Mouse (Mus musculus) WW6 (cell line): ENCODE data around the gene Smap2.

Experiments used
- DNase-seq: peaks from one replicate; pipeline ENCODE4 v3.0.0-alpha.2; 2013; ENCODE audit warnings: low read depth, low spot score

Smap2 gene

DNA sequence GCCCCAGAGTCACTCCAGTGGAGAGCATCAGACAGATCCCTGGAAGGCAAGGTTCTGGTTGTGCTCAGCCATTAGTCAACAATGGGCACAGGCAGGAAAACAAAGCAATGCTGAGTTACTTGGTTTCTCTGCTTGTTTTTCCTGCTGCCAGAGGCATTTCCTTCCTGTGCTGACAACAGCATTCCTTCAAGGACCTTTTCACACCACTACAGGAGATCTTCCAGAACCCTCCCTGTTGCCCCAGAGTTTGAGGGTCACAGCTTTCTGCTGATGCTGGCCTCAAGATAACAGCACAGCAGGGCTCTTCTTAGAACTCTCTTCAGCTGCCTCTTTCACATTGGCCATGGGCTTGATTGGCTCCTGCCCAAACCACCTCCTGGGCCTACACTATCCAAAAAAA lies 4.9 kb upstream of the Smap2 start:
- no peak for DNase-seq

DNA sequence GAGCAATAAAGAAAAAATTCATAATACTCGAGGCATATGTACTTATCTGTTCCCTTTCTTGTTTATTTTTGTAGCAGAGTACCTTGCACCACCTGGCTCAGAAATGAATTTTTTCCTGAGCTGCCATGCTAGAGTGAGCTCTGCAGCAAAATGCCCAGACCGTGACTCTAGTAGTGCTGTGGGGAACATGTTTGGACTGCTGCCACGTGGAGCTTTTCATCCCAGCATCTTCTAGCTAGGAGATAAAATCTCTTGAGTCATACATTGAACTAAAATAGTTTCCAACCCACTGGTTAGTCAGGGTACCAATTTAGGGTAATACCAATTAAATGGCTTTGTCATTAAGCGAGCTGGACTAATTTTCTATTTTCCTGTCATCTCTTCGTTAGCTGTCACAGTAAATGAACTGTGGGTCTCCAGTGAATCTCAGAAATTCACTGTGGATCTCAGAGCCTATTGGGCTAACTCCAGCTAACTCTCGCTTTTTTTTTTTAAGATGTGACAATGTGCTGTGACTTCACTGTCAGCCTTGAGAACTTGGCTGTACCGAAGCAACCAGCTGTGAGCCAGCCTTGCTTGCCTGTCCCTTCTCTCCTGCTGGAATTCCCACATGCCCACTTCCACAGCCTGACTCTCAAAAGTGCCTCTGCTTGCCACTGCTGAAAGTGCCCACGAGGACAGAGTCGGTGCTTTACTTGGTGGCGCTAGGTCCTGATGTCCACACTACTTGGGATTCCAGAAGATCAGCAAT lies 3.2 kb upstream of the Smap2 start:
- DNase-seq: no peak

- DNase-seq: no peak
These were observed 1.2 kb upstream of the Smap2 start for GRCm38 (mm10) chr4:121018250-121018649.

GRCm38 (mm10) chr4:121016021-121016898 lies 787 bp downstream of the Smap2 start:
- DNase-seq: no peak

DNA sequence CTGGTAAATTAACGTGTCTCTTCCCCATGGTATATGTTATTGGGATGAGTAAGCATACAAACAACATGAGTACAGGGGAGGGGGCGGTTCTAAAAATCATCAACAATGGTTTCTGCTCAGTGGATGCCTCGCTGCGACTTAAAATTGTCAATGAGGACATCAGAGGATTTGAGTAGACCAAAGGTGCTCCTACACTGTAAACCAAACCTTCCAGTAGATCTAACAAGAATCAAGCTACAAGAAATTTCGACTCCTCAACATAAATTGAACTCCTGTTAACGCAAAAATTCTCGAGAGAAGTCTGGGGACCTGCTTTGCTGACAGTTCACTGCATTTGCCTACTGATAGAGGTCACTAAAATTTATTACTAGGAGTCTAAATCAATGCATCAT lies 1.8 kb downstream of the Smap2 start:
- no peak for DNase-seq

GRCm38 (mm10) chr4:121014594-121015267 lies 2.3 kb downstream of the Smap2 start:
- no peak for DNase-seq

DNA sequence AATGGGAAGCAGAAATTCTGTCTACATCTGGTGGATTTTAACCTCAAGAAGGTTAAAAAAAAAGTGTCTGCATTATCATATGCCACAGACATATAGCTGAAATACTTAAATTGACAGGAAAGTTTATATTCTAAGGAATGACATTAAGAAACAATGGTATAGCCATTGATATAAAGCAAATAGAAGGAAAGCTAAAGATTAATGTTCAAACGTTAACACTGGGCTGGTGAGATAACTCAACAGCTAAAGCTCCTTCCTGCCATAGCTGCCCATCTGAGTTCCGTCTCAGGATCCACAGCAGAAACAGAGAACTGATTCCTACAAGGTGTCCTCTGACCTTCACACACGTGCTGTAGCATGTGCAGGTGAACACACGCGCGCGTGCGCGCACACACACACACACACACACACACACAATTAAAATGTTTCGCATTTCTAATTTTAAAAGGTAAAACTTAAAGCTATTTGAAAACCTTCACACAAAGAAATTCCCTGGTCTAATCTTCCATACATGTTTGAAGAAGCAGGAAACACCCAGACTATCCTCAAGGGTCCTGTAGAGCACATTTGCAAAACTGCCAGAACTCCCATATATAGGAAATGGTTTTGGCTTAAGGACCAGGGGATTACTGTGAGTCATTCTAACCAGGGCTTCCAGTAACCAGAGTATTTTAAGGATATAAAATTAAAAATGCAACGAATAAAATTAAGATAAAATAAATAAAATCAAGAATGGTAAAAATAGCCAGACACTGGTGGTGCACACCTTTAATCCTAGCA lies 6.1 kb downstream of the Smap2 start:
- DNase-seq: no peak

DNA sequence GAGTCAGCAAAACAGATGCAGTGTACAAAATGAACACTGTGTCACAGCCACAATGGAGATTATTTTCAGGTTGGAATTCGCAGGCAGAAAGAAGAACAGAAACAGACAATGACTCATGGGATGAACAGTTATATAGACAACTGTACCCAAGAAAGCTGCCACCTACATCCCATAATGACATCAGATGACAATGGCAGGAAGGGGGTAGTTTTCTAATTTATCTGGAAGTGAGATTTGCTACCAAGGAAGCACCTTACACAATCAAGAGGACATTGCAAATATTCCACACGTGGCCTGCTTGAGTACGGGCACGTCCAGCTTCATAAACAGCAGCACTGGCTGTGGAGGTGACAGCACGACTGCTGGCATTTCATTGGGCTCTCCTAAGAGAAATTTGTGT lies 7.9 kb downstream of the Smap2 start:
- no peak for DNase-seq

- no peak for DNase-seq
These were observed 8.8 kb downstream of the Smap2 start for GRCm38 (mm10) chr4:121008071-121008745.

DNA sequence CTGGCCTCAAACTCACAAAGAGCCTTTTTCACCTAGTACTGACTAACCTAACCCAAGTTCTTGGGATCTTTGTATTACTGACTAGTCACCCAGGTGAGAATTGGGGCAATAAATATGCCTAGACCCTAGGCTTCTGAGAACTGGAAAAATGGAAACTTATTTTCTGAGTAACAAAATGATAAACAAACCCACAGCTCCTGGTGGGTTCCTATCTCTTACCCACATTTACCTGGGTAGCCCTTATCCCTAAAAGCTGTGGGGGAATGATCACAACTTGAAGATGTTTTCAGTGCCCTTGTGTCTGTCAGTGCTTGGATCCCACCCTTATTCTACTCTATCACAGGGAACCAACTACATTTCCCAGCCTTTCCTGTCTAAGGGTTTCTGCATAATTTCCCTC lies 10.0 kb downstream of the Smap2 start:
- no peak for DNase-seq

DNA sequence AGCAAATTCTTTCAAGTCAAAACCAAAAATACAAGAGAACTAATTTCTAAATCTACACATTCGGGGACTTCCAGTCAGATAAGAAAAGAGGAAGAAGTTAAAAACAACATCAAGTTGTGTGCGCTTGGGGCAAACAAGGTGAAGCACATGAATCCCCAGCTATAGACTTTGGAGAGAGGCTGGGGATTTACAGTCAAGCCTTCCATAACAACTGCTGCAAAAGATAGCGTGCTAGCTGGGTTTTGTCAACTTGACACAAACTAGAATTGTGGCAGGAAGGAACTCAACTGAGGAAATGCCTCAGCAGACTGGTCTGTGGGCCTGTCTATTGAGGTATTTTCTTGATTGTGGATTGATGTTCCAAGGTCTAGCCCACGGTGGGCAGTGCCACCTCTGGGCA lies 12.4 kb downstream of the Smap2 start:
- DNase-seq: no peak

DNA sequence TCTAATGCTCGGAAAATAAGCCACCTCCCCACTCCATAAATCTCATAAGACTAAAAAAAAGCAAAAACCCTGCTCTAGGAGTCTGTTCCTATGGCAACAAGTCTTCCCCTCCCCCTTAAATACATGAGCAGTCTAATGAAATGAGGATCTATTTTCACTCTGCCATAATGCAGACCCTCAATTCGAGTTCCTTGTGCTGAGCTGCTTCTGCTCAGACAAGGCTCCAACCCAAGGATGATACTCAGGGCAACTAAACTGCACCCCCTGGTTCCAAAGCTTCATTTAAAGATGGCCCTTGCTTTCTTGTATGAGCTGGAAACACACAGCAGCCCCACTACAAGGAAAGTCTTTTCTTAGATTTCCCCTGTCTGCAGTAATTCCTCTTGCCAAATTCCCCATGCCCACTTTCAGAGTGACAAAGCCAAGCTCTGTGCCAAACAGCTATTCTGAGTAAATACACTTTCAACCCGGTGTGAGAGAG lies 13.4 kb downstream of the Smap2 start:
- no peak for DNase-seq

DNA sequence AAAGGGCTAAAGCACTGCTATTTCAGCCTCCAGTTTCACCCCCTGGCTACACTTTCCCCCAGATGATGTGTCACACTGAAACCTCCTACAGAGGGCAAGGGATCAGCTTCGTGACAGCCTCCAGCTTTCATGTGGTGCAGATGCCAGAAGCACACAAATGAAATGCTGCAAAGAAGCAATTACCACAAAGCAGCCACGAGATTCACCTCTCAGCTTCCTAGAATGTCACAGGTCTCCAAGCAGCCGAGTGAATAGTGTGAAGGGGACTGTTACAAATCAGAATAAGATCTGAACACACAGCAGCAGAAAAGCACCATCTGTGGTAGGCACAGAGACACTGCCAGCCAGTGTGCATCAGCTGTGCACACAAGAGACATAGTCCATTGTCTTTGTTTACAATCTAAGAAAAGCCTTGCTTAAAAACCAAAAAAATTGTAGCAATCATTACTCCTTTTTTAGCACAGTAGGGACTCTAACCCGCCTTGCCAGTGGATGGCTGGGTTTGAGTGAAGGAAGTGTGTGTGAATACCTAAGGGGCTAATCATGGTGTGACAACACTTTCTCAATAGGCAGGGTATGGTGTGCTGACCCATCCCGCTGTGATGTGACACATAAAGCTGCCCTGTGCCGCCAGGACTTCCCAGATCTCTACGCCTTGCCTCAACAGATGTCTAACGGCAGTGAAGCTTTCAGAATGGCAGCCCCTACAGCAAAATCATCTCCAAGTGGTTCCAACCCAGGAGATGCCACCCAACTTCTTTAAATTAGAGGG lies 14.5 kb downstream of the Smap2 start:
- DNase-seq: no peak

- DNase-seq: no peak
These were observed 15.4 kb downstream of the Smap2 start for GRCm38 (mm10) chr4:121001659-121002058.

DNA sequence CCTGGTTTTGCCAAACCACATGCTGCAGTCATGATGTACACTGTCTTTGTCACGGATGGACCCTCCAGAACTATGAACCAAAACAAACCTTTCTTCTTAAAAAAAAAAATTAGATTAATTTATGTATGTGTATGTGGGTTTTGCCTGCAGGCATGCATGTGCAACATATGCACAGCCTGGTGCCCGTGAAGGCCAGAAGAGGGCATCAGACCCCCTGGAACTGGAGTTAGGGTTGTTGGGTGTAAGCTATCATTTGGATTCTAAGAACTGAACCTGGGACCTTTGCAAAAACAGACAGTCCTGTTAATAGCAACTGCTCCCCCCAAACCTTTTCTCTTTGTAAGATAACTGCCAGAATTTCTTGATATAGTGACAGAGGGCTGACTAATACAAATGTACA lies 16.0 kb downstream of the Smap2 start:
- DNase-seq: no peak

DNA sequence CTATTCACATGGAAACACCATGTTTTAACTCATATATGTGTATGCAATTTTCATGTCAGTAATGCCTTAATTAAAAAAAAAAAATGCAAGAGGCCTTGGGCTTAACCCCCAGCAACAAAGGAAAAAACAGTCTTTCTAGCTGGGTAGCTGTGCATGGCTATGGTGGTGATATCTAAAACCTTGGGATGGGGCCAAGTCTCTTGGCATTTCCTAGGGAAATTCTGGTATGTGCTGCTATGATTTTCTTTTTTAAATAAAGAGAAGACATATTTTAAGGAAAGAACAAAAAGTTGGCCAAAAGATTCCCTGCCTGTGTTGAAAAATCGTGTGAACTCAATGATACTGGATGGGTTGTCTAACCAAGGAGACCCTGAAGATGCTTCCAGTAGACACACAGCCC lies 21.1 kb downstream of the Smap2 start:
- no peak for DNase-seq

DNA sequence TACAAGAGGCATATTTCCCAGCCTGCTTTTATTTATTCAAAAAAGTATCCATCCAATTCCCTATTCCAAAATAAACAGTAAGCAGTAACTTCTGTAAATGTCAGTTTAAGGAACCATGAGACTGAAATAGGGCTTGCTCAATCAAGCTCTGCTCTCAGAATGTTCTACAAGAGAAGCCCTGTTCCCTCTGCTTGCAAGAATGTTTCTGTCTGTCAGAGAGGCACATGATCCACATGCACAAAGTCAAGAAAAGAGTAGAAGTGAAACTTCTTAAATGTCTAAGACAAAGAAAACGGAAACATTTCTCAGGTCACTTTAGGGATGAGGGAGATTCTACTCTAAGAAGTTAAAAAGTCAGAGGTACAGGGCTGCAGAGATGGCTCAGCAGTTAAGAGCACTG lies 24.0 kb downstream of the Smap2 start:
- DNase-seq: no peak

DNA sequence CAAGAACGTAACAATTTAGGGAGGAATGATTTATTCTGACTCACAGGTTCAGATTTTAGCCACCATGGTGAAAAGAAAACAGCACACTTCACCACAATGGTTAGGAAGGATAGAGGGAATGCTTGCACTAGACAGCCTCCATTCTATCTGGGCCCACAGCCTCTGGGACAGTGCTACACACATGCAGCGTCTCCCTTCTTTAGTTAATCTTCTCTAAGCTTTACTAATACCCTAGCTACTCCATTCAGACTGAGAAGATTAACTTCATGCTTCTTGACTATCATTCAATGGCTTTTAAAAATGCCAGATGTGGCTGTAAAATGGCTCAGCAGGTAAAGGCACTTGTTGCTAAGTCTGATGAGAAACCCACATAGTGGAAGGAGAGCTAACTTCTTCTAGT lies 24.8 kb downstream of the Smap2 start:
- no peak for DNase-seq

GRCm38 (mm10) chr4:120987319-120987718 lies 29.7 kb downstream of the Smap2 start:
- no peak for DNase-seq

DNA sequence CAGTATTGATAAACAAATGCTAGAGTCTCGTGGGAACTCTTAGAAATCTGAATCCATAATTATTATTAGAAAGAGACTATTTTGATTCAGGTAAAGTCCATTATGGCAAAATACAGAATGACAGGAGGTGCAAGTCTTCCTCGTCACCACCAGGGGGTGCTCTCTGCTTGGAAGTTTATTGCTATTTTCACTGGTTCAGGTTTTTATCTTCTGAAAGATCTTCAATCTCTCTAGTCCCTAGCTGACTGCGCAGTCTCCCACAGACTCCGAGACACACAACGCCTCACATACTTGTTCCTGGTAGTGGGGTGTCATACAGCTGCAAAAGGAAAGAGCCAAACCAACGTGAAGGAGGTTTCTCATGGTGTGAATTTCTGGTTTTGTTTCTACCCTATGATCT lies 30.6 kb downstream of the Smap2 start:
- DNase-seq: no peak
